Mouse (Mus musculus) layer of hippocampus, adult 18-20 months (tissue): ENCODE measurements around the gene Syncrip. TPM values are rescaled to one million over a fixed set of nuclear protein-coding genes. Genes with fewer than 3 reads are reported as not detected.
"Not testable (repeated sequence)": the region's sequence is repeated elsewhere in the genome, so short reads cannot be mapped to it uniquely, and the experiment has no call there.

Experiments
- DNase-seq, 2 experiments: peaks; one replicate each; pipeline ENCODE4 v3.0.0; 2022; ENCODE audit warnings: low spot score in 2 of 2
- total RNA-seq, 2 experiments: library from RNA; stranded (reverse); gene quantifications; 2 replicates each; pipeline ENCODE4 v1.2.3; 2021

The Syncrip gene
- total RNA-seq, 2 experiments from 2014 or later, result 58.9 to 60.3 TPM

DNA sequence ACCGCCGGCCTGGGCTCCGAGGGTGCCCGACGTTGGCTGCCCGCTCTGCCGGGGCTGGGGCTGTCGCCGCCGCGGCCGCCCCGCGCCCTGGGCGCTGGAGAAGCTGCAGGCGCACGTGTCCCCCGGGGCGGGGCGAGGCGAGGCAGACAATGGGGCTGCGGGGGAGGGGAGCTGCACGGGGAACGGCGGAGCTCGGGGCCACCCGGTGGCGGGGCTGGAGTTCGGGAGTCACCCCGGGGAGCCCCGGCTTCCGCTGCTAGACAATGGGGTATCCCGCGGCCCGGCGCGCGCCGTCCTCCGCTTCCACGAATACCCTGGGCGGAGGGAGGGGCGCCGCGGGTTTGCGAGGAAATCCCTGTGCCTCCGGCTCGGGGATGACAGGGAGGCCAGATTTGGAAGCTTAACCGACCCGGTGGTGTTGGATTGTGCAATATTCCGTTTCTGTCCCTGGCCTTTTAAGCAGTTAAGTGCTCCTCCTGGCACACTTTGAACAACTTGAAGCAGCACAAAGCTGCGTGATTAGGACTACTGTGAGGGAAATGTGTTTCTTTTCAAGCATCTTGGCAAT, 539 bp upstream of the Syncrip start:
- DNase-seq, result peak; percentile 76 to 85

- DNase-seq, result peak; percentile 14 to 41
Observed at GRCm38 (mm10) chr9:88481791-88482160, 598 bp downstream of the Syncrip start.

DNA sequence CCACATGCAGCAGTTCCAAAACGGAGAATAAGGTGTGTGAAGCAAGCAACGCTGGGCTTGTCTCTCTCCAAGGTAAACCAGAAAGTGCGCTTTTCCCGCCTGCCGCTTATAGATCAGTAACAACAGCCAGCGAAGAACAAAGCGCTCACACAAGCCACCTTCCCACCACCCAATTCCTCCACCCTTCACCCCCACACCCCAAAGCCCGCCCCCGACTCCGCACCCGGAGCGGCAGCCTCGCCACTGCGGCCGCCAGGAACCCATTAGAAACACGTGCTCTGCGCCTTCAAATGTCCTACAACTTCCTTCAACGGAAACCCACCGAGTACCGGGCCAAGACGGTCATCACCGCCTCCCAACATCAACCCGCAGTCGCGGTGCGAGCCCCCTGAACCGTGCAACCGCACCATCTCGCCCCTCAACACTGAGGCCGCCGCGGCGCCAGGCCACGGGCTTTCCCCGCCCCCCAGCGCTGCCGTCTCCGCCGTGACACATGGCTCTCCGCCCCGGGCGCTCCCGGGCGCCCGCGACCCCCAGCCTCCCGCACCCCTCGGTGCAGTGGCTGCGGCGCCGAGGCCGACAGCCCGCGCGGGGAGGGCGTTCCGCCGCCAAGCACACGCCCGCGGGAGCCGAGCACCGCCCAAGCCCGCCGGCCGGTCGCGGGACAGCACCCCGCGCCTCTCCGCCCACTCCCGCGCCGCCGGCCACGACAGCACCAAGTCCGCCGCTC, 1.1 kb downstream of the Syncrip start:
- DNase-seq, result peak; percentile 19 to 44

GRCm38 (mm10) chr9:88480120-88480519, 2.3 kb downstream of the Syncrip start:
- DNase-seq, result no peak

DNA sequence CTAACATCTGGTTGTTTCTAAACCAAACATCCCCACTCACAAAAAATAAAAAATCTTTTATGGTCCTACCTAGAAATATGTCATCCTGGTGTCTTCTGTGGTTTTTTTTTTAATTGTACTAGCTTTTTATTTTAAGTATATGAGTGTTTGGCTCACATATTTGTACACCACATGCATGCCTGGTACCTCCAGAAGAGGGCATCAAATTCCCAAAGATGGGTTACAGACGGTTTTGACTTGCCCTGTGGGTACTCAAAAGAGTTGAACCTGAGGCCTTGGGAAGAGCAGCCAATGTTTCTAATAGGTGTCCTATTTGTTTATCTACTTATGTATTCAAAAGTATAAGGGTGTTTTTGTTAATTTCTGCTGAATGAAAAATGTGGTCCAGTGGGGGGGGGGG, 6.2 kb downstream of the Syncrip start:
- DNase-seq, result no peak

DNA sequence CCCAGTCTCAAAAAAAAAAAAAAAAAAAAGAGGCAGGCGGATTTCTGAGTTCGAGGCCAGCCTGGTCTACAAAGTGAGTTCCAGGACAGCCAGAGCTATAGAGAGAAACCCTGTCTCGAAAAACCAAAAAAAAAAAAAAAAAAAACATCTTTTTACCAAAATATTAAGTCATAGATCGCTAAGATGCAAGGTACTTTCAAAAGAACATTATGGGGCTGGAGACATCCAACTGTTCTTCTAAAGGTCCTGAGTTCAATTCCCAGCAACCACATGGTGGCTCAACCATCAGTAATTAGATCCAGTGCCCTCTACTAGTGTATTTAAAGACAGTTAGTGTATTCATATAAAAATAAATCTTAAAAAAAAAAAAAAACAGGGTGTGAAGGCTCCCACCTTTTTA, 21.4 kb downstream of the Syncrip start:
- DNase-seq, result not testable (repeated sequence)

DNA sequence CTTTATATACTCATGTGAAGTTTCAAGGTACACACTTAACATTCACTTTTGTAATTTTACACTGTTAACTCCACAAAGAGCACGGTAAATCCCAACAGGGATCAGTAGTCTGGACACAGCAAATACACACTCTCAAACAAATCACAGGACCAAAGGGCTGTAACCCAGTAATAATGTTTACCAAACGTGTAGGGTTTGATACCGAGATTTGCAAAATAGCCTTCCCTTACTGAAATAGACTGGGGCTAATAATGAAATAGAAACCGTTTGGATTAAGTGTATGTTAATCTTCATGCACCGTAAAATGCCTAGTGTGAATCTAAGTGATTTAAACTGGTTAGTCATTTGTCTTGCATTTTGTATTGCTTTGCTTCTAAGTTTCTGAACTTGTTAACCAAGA, 42.4 kb downstream of the Syncrip start:
- no peak for DNase-seq

- no peak for DNase-seq
Observed at GRCm38 (mm10) chr9:88439238-88439600, 43.2 kb downstream of the Syncrip start.

DNA sequence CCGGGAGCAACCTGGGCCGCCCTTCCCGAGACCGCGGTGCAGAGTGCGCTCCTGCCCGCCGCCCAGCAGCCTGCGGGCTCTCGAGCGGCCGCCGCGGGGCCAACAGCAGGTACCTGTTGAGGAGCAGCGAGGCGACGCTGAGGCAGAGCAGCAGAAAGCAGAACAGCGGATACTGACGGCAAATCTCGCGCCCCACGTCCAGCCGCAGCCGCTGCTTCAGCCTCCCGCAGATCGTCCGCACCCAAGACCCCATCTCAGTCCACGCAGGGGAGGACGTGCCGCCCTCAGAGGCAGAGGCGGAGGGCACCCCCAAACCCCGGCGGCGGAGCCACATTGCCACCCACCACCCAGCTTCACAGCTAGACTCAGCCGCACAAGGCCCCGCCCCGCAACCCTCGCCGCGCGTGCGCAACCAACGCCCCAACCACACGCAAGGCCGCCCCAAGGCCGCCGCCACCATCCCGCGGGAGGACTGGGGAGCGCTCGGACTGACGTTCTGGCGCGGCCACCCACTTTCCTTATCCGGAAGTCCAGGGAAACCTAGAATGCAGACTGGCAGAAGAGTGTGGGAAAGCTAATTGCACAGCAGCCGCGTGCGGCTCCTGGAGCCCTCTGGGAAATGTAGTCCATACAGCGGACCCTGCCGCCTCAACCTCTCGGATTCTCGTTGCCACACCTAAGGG, 43.7 kb downstream of the Syncrip start, which contains the start of gene Snx14:
Gene Snx14 (minus strand): TSS at position 404 of the 683 bp plus-strand sequence.
- peak; percentile 98 for DNase-seq

DNA sequence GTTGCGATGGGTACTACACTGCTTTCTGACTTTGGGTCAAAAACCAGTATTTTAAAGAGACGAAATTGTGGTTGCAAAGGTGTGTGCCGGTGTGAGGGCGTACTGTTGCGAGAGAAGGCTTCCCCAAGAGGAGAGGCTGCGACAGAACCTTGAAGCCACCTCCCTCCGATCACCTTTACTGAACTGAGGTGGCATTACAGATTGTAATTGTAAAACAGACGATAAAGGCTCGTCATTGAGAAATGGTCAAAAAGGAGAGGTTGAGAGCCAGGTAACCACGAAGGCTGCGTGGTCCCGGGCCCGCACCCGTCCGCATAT, 44.2 kb downstream of the Syncrip start:
- no peak for DNase-seq

DNA sequence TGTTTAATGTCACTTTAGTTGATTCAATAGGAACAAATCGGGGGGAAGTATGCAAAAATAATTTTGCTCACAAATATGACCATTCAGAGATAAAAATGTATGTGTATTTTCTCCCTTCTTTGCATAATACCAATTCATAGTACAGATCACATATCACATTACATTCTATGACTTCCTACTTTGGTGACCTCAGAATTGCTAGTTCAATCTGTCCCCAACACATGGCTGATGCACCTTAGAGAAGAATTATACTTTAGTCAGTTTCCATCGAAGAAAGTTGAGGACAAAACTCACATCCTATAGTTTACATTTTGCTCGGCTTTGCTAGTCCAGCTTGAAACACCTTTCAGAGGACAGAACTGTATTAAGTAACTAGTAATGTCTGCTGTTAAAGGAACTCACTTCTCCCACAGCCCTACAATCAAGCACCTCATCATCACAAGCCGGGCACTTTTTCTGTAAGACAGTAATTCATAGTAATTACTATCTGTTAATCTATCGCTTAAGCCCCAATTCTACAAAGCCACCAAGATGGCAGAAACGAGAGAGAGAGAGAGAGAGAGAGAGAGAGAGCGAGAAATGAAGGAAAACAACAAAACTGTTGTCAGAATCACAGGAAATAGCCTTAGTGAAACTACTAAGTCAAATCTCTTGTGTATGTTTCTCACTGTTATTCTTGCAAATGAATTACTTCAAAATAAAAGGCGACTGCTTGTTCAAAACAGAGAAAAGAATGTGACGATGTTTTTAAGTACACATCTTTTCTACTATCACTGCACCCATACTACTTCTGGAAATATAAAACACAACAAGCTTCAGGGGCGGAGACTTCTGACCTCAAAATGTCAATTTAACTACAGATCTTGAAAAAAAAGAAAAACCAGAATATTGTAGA, 44.8 kb downstream of the Syncrip start:
- DNase-seq, result peak in 1 of 2 experiments; percentile 12

GRCm38 (mm10) chr9:88424356-88424755, 58.0 kb downstream of the Syncrip start:
- DNase-seq, result no peak

- no peak for DNase-seq
Observed at GRCm38 (mm10) chr9:88422428-88422827, 59.9 kb downstream of the Syncrip start.

DNA sequence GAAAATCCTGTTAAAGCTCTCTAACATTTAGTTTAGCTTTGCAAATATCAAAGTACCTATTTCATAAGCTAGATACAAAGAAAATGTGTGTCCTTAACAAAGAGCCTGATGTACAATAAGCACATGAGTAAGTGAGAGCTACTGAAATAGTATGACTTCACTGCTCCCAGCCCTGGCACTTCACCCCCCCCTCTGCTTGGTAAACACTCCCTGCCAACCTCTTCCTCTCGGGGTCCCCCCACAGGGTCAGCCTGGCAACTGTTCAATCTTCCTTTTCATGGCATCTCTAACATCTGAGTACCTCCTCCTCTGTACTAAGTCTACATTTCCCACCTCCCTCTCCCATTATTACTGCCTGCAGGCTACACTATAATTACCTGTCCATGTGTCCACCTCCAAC, 65.6 kb downstream of the Syncrip start:
- no peak for DNase-seq

- DNase-seq, result no peak
Observed at GRCm38 (mm10) chr9:88409978-88410377, 72.4 kb downstream of the Syncrip start.

DNA sequence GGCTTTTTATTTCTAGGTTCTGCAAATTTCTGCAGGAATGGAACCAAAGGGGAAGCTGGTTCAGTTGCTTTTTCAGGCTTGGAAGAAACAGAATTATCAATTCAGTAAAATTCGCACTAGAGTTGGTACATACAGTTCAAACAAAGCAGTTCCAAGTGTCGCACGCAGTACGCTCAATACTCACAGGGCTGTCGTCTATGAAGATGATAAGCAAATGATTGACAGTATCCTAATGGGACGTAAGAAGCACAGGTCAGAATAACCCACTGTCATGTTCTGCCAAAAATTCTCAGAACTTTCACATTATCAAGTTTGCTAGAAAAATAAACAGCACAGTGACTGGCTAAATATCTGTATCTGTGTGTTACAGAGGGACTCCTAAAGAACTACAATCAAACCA, 77.9 kb downstream of the Syncrip start:
- no peak for DNase-seq

DNA sequence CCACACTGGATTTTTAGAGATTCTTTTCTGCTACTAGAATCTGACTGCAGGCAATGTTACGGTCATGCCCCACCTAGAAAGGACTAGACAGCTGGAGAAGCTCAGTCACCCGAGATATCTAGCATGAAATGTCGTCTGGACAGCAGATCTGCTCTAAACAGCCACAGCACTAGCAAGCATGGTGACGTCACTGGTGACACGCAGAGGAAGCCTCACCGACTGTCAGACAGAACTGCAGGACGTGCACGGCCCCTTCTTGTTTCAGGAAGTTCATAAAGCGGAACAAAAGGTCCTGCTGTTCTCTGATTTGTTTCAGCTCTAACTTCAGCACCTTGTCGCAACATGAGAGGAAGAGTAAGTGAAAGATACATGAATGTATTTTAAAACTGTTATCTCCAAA, 78.3 kb downstream of the Syncrip start:
- peak in 1 of 2 experiments; percentile 14 for DNase-seq

DNA sequence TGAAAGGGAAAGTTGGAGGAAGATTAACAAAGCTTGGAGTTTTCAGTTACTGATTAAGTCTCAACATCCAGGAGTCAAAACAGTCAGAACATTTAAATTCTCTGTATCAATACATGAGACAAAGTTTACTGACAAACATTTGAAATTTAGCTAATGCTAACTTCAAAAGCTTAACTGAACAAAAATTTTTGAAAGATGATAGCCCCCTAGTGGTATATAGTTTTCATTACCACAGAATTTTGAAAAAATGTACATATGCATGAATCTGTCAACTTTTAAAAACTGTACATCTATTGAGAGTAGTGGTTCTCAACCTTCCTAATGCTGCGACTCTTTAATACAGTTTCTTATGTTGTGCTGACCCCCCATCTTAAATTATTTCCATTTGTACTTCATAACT, 83.9 kb downstream of the Syncrip start:
- no peak for DNase-seq
